Mouse (Mus musculus): ENCODE results near the gene Cdc42se1. TPM values are rescaled to one million over a fixed set of nuclear protein-coding genes. Genes with fewer than 3 reads are reported as not detected.

Gene Cdc42se1
- total and polyA plus RNA-seq, 3 experiments, result 88.3 to 128 (median 109) TPM

DNA sequence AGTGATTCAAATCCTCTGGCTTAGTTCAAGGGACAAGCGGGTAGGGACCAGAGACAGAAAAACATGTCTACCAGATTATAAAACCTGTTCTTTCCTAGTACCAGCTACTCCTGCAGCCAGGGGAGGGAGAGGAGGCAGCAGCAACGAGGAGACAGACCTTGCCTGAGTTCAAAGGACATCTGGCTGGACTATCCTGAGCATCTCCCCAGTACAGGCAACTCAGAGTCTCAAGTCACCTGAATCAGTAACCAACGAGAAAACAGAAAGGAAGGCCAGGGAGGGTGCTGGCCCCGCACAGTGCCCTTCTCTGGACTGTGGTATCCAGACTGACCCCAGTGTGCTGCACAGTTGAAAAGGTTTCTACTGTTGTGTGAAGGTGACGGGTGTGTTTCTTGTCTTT lies 28.4 kb downstream of the Cdc42se1 start:
- Histone ChIP-seq H3K9me3 (replicated peaks) (no peaks in the 10 kb centered on the region), H3K27me3 (ENCODE audit: insufficient read depth, low read length) (no peaks in the 10 kb centered on the region)

DNA sequence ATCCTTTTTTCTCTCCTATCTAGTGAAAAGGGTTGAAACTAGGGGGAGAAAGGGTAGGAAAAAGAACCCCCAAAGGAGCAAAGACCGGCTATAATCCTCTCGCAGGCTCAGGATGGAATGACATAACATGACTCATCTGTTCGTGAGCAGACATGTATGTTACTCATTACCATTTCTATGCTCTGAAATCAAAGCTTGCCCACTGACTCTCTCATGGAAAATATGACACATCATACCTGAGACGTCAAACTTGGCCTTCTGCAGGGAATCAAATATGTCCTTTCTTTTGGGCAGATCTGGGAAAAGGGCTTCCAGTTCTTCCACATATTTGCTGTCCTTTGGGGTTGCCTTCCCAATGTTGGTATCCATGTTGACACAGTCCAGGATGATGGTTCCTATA lies 33.4 kb downstream of the Cdc42se1 start:
- TF ChIP-seq TAL1 (conservative IDR thresholded peaks at IDR 0.05; ENCODE audit: low read depth, low read length) (no peak), POLR2AphosphoS5 (IDR thresholded peaks at IDR 0.05; ENCODE audit: insufficient replicate concordance, low read depth, low read length) (no peak), GATA1 (IDR thresholded peaks at IDR 0.05; ENCODE audit: borderline replicate concordance, low read length) (no peak), CTCF (IDR thresholded peaks at IDR 0.05; ENCODE audit: low read depth, low read length) (no peak), GATA2 (IDR thresholded peaks at IDR 0.05; ENCODE audit: borderline replicate concordance, low read depth, low read length) (no peak)
- ATAC-seq (ENCODE audit: extremely low read depth, insufficient number of reproducible peaks, low FRiP score, poor library complexity, severe bottlenecking) (no peak), DNase-seq (ENCODE audit: low spot score) (no peak)
- Histone ChIP-seq H3K36me3 (replicated peaks) (peaks cover 81% of the 10 kb centered on the region), H3K9me3 (replicated peaks) (peaks cover 2% of the 10 kb centered on the region), H3K4me1 (ENCODE audit: insufficient read depth, low read depth, low read length) (peaks cover 3% of the 10 kb centered on the region; the same call in 1 of the 2 replicates), H3K4me3 (ENCODE audit: low read depth, low read length) (no peak overlapping the region), H3K27me3 (ENCODE audit: insufficient read depth, low read length) (no peaks in the 10 kb centered on the region)

More for the DNA sequence above, 28.4 kb downstream of the Cdc42se1 start:
- no peaks in the 10 kb centered on the region for H3K4me1 ChIP-seq (ENCODE audit: insufficient read depth, low read depth, low read length)
- DNase-seq (ENCODE audit: low spot score), result no peak
- H3K36me3 ChIP-seq (replicated peaks), result peaks cover 84% of the 10 kb centered on the region
- TF ChIP-seq CTCF (IDR thresholded peaks at IDR 0.05; ENCODE audit: low read depth, low read length), result no peak
- TF ChIP-seq POLR2AphosphoS5 (IDR thresholded peaks at IDR 0.05; ENCODE audit: insufficient replicate concordance, low read depth, low read length), result no peak
- TF ChIP-seq TAL1 (conservative IDR thresholded peaks at IDR 0.05; ENCODE audit: low read depth, low read length), result no peak
- no peak for TF ChIP-seq GATA2 (IDR thresholded peaks at IDR 0.05; ENCODE audit: borderline replicate concordance, low read depth, low read length)
- TF ChIP-seq GATA1 (IDR thresholded peaks at IDR 0.05; ENCODE audit: borderline replicate concordance, low read length), result no peak
- no peak overlapping the region for H3K4me3 ChIP-seq (ENCODE audit: low read depth, low read length)
- no peak for ATAC-seq (ENCODE audit: extremely low read depth, insufficient number of reproducible peaks, low FRiP score, poor library complexity, severe bottlenecking)

DNA sequence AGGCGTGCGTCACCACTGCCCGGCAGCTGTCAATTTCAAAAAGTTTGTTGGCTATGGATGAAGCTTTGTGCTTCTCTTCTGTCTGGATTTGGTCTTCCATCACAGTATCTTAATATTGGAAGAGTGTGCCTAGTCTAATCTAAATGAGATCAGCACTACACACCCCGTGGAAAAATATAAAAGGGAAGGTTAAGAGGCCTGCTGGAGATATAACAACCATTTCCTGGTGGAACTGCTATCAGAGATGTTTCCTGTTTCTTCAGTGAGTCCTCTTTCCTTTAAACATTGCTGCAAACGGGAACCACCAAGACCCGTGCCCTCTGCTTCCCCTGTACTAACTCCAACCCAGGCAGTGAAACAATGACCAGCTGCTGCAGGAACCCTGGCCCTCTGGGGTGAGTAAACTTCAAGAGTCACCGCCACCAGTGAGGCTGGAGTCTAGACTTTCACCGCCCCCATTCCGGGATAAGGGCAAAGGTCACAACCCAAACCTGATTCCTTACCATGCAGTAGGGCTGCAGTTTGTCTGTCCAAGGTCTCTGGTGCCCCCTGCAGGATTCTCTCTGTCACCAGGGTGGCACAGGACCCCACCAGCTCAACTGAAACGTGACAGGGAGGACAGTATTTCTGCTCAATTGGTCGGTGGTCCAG lies 34.7 kb downstream of the Cdc42se1 start:
- DNase-seq (ENCODE audit: low spot score), result peak; percentile 58
- TF ChIP-seq POLR2AphosphoS5 (IDR thresholded peaks at IDR 0.05; ENCODE audit: insufficient replicate concordance, low read depth, low read length) (no peak), TAL1 (conservative IDR thresholded peaks at IDR 0.05; ENCODE audit: low read depth, low read length) (no peak), GATA1 (IDR thresholded peaks at IDR 0.05; ENCODE audit: borderline replicate concordance, low read length) (no peak), GATA2 (IDR thresholded peaks at IDR 0.05; ENCODE audit: borderline replicate concordance, low read depth, low read length) (no peak), CTCF (IDR thresholded peaks at IDR 0.05; ENCODE audit: low read depth, low read length) (peak; percentile 68)
- H3K27me3 ChIP-seq (ENCODE audit: insufficient read depth, low read length), result no peaks in the 10 kb centered on the region
- ATAC-seq (ENCODE audit: extremely low read depth, insufficient number of reproducible peaks, low FRiP score, poor library complexity, severe bottlenecking), result peak; percentile 40
- H3K36me3 ChIP-seq (replicated peaks), result peaks cover 82% of the 10 kb centered on the region
- no peak overlapping the region for H3K4me3 ChIP-seq (ENCODE audit: low read depth, low read length)
- H3K4me1 ChIP-seq (ENCODE audit: insufficient read depth, low read depth, low read length), result peaks cover 3% of the 10 kb centered on the region; the same call in 1 of the 2 replicates
- peaks cover 5% of the 10 kb centered on the region for H3K9me3 ChIP-seq (replicated peaks)

DNA sequence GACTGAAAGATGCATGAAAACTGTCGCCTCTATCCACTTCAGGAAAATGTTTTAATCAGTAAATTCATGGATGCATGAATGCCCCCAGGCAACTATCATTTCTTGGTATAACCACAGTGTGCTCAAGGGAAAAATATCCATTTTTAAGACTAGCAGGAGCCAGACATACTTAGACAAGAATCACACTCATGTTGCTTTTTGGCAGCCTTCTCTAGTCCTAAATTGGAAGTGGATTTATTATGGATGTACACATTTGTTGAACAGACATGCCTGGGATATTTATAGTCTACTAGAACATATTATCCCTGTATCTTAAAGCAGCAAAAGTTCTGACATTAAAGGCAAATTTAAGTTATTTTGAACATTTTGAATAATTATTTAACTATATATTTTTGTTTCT lies 36.2 kb downstream of the Cdc42se1 start:
- DNase-seq (ENCODE audit: low spot score) (no peak), ATAC-seq (ENCODE audit: extremely low read depth, insufficient number of reproducible peaks, low FRiP score, poor library complexity, severe bottlenecking) (no peak)
- Histone ChIP-seq H3K27me3 (ENCODE audit: insufficient read depth, low read length) (no peaks in the 10 kb centered on the region), H3K36me3 (replicated peaks) (peaks cover 84% of the 10 kb centered on the region), H3K4me1 (ENCODE audit: insufficient read depth, low read depth, low read length) (peaks cover 3% of the 10 kb centered on the region; the same call in 1 of the 2 replicates), H3K9me3 (replicated peaks) (peaks cover 5% of the 10 kb centered on the region), H3K4me3 (ENCODE audit: low read depth, low read length) (no peak overlapping the region)
- no peak for TF ChIP-seq TAL1 (conservative IDR thresholded peaks at IDR 0.05; ENCODE audit: low read depth, low read length)
- TF ChIP-seq GATA1 (IDR thresholded peaks at IDR 0.05; ENCODE audit: borderline replicate concordance, low read length), result no peak
- TF ChIP-seq CTCF (IDR thresholded peaks at IDR 0.05; ENCODE audit: low read depth, low read length), result no peak
- TF ChIP-seq GATA2 (IDR thresholded peaks at IDR 0.05; ENCODE audit: borderline replicate concordance, low read depth, low read length), result no peak
- TF ChIP-seq POLR2AphosphoS5 (IDR thresholded peaks at IDR 0.05; ENCODE audit: insufficient replicate concordance, low read depth, low read length), result no peak

DNA sequence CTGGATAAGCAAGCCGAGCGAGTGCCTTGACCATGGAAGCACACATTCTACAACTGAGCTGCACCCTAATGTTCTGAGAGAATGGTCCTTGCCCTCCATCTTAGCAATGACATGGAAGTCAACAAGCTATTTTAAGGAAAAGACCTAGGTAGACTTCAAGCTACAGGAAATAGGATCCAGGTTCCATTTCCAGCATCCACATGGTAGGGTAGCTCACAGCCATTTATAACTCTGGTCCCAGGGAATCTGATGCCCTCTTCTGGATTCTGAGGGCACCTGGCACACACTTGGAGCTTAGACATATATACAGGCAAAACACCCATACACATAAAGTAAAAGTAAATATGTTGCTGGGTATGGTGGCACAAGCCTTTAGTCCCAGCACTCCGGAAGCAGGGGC lies 37.5 kb downstream of the Cdc42se1 start:
- Histone ChIP-seq H3K4me1 (ENCODE audit: insufficient read depth, low read depth, low read length) (peaks cover 3% of the 10 kb centered on the region; the same call in 1 of the 2 replicates), H3K4me3 (ENCODE audit: low read depth, low read length) (no peak overlapping the region), H3K9me3 (replicated peaks) (peaks cover 5% of the 10 kb centered on the region), H3K27me3 (ENCODE audit: insufficient read depth, low read length) (no peaks in the 10 kb centered on the region), H3K36me3 (replicated peaks) (peaks cover 85% of the 10 kb centered on the region)
- no peak for DNase-seq (ENCODE audit: low spot score)
- ATAC-seq (ENCODE audit: extremely low read depth, insufficient number of reproducible peaks, low FRiP score, poor library complexity, severe bottlenecking), result no peak
- TF ChIP-seq TAL1 (conservative IDR thresholded peaks at IDR 0.05; ENCODE audit: low read depth, low read length), result no peak

DNA sequence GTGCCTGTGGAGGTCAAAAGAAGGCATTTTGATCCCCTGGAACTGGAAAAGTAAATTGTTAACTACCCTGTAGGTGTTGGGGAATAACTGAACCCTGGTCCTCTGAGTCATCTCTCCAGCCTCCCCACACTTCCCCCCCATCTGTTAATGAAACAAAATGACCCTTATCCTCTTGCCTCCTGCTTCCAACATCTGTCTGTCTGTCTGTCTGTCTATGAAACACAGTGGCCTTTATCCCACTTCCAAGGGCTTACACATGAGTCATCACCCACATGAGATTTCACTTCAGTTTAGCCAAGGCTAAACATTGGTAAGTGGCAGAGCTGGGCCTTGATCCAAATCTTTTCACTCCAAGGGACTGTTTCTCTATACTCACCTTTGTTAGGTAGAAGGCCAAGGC lies 39.3 kb downstream of the Cdc42se1 start:
- DNase-seq (ENCODE audit: low spot score) (no peak), ATAC-seq (ENCODE audit: extremely low read depth, insufficient number of reproducible peaks, low FRiP score, poor library complexity, severe bottlenecking) (no peak)
- TF ChIP-seq POLR2AphosphoS5 (IDR thresholded peaks at IDR 0.05; ENCODE audit: insufficient replicate concordance, low read depth, low read length) (no peak), TAL1 (conservative IDR thresholded peaks at IDR 0.05; ENCODE audit: low read depth, low read length) (no peak), GATA1 (IDR thresholded peaks at IDR 0.05; ENCODE audit: borderline replicate concordance, low read length) (no peak), CTCF (IDR thresholded peaks at IDR 0.05; ENCODE audit: low read depth, low read length) (no peak), GATA2 (IDR thresholded peaks at IDR 0.05; ENCODE audit: borderline replicate concordance, low read depth, low read length) (no peak)
- Histone ChIP-seq H3K9me3 (replicated peaks) (peaks cover 5% of the 10 kb centered on the region), H3K4me3 (ENCODE audit: low read depth, low read length) (no peak overlapping the region), H3K36me3 (replicated peaks) (peaks cover 82% of the 10 kb centered on the region), H3K4me1 (ENCODE audit: insufficient read depth, low read depth, low read length) (peaks cover 3% of the 10 kb centered on the region; the same call in 1 of the 2 replicates), H3K27me3 (ENCODE audit: insufficient read depth, low read length) (no peaks in the 10 kb centered on the region)

All from G1E (cell line).